Mouse (Mus musculus) cerebellum, postnatal 25 days (tissue): ENCODE results near the gene Ydjc.

ENCODE experiments used
- DNase-seq, 2 experiments: peaks; one replicate each; pipeline ENCODE4 v3.0.0; 2021; ENCODE audit warnings: mixed read lengths in 2 of 2

Gene Ydjc

DNA sequence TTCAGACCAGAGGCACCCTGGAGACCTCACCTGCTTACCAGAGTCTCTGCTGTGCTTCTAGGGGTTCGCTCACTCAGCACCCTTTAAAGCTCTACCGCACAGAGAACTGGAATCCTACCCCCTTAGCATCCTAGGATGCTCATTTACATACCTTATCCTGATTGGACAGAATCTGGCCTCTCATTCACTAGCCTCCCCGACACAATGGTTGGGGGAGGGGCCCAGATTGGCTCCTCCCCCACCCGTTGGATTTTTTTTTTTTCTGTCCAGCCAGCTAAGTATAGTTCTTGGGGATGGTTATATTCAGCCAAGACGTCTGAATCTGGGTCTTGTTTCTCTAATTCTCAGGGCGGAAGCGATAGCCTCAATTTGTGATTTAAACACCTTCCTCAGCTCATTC is at the start of gene Ydjc:
Gene Ydjc, plus strand, starts transcription at position 283 of the 400 bp plus-strand sequence.
- DNase-seq: no peak

DNA sequence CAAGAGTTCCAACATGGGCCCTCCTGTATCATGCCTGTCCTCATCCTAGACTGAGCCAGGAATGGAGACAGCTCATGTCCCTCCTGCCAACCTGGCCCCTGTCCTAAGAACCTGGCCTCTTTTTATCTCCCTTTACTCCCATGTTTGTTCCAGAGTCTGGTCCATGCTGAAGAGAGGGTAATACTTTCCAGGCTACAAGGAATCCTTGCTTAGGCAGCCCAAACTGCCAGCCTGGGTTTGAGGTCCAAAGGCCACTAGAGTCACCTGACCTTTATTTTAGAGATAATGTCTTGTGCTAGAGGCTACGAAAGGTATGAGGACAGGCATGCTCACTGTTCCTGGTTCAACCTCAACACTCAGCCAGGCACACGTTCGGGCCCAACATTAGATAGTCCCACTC is 47.5 kb upstream of the Ydjc start:
- DNase-seq: no peak

DNA sequence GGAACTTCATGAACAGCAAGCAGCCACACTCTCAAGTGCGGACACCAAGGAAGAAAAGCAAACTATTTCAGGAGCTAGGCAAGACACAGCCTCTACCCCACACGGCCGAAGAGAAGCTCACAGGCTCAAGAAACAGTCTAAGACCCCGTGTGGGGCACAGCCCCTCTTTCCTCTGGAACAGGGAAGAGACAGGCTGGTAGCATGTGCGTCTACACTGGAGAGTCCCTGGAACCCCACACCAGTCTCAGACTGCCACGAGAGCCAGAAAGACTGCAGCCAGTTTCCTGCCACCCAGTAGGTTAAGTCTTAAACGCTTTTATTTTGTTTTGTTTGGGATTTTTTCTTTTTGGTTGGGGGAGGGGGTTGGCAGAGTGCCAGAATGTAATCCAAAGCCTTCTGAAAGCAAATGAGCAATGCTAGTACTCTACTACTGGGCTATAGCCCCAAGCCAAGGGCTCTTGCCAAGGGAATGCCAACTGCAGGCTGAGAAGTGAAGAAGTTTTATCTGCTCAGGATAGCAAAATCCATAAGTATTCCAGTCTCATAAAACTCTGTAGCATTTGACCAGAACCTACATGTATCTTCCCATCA is 41.7 kb upstream of the Ydjc start:
- peak in 1 of 2 experiments; percentile 22 for DNase-seq

DNA sequence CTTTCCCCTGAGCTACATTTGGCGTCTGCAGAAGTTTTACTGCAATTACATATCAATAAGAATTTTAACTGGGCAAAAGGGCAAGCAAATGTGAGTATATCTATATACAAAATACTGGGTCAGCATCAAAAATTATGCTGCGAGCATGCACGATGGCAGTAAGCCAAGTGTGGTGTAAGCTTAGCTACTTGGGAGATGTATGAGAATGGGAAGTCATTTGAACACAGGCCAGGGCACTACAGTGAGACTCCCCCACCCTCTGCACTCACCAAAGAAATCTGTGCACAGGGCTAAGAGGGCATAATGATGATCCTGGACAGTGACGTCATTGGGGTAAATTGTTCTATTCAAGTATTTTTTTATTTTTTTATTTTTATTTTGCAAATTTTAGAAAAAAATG is 39.8 kb upstream of the Ydjc start:
- no peak for DNase-seq

DNA sequence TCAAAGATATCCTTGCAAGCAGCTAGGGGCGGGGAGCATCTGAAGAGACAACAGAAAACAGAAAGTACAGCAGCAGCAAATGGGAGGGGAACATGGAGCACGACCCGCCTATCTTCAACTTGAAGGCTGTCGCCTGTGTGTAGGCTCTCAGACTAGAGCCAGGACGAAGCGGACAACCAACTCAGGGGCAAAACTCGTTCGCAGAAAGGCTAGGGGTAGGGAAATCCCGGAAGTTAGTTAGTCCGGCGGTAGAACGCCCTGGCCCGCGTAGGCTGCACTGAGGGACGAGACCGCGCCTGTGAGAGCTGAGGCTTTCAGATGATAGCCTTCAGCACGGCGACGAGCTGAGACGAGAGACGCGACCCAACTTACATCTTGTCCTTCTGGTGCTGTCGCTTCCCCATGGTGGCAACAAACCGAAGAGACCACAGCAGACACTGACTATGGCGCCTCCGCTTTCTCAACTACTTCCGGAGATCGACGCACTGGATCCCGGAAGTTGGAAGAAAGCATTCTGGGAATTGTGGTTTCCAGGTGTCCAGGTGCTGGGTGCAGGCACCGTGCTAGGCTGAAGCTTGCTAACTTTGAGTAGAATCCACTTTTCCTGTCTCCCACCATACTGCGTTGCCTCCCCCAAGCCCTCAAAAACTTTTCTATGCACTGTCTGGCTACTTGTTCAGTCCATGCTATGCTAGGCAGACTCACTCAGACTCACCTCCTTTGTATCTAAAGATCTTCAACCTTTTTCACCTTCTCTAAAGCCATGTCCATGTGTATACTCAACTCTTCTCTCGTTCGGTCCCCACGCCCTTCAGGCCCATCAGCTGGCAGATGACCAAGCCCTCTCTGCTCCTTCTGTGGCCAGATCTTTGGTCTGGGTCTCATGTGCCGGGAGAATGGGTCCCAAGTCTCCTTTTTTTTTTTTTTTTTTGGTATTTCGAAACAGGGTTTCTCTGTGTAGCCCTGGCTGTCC is 33.4 kb upstream of the Ydjc start, which contains the start of gene Ppil2:
Gene Ppil2, minus strand, starts transcription at position 487 of the 973 bp plus-strand sequence.
- peak; percentile 72 to 78 for DNase-seq

DNA sequence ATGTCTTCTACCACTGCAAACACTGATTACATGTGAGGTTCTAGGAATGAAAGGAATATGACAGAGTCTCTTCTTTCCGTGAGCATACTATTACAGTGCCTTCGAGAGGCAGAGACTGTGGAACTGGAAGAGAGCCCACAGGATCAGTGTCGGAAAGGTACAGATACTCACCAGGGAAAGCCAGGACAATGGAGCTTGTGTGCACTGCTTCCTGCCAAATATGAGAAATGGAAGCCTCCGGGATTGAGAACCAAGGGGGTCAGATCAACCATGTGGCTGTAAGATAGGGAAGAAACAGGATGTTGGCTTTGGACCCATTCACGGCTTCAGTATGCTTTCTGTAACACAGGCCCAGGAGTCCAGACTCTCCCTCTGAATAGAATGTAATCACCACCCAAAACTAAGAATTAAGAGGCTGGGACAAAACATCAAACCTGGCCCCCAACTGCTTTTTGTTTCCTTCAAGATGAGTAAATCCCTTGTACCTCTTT is 27.1 kb upstream of the Ydjc start:
- DNase-seq: no peak

DNA sequence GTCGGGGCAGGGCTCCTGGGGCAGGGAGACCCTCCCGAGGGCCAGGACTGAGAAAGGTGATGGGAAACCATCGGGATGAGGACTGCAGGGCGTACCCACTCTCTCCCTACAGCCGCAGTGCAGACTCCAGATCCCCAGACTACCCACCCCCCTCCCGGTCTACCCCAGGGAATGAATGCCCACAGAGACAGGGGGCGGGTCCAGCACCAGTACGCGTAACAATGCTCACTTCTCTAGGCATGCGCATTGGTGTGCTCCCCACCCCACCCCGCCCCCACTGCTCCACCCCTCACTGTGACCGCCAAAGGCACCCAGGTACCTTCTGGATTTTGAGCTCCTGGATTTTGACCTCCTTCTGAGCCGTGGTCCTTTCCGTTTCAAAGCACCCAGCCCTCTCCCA is 22.9 kb upstream of the Ydjc start:
- no peak for DNase-seq

DNA sequence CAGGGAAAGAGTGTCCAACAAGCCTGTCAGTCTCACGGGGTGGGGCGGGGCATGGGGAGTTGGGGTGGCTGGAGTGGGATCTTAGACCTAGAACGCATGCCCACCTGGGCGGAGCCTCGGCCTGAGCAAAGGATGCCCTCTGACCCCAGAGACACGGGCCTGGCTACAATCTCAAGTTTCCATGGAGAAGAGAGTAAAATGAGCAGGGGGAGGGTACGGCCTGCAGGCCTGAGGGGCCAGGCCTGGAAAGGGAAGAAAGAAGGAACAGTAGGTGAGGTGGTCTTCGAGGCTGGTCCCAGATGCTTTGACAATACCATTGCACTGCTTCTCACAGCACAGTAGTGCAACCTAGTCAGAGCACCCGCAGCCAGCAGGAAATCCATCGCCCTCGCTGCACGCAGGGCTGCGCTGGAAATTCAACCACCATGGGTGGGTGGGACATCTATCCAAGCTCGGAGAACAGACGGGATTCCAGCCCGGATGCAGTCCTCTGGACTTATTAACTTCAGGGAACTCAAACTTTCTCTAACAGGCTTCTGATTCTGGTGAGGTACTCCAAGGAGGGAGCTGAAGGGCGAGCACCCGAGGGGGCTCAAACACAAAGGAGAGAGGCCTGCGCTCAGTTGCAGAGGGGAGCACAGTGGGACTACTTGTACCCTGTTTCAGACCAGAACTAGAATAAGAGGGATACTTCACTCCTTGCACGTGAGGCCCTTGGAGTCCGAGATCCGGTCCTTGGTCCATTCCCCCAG is 20.1 kb upstream of the Ydjc start:
- no peak for DNase-seq

DNA sequence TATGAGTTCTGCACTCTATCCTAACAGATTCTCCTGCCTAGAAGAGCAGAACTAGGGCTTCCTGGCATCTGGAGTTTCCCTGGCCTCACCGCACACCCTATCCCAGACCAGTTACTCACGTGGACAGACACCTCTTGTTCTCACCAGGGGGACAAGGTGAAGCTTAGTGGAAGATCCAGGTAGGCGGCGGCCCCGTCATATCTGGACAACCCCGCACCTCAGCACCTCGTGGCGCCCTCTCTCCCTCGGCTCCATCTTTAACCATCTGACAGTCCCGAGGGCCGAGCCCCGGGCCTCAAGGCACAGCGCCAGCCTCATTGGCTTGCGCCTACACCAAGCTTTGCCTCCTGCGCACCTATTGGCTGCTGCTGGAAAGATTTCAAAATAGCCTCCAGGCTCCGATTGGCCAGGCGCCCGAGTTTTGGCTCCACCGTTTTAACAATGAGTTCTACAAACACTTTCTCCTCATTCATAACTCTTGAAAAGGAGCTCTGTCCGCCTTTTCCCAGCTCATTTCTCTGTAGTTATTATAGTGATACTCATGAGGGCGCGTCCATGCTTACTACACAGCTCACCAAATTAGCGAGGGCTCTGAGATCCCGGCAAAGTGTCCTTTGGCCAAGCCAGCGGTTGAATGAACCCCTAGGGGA is 19.4 kb upstream of the Ydjc start, which contains the start of gene 2610318N02Rik:
Gene 2610318N02Rik, minus strand, starts transcription at position 297 of the 650 bp plus-strand sequence.
- peak; percentile 65 to 77 for DNase-seq

DNA sequence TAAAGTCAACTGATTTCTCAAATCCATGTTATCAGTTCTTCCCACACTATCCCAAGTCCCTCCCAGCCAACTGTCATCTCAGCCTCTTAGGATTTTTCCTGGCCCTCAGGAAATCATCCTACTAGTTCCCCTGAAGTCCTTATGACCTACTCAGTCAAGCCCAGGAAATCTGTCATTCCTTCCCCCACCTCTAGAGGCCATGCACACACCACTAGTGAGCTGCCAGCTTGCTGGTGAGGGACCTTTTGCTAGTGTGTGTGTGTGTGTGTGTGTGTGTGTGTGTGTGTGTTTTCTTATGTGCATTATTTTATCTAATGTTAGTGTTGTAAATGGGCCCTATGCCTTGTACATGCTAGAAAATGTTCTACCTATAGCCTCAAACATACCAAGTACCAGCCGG is 17.1 kb upstream of the Ydjc start:
- DNase-seq: peak in 1 of 2 experiments; percentile 64

DNA sequence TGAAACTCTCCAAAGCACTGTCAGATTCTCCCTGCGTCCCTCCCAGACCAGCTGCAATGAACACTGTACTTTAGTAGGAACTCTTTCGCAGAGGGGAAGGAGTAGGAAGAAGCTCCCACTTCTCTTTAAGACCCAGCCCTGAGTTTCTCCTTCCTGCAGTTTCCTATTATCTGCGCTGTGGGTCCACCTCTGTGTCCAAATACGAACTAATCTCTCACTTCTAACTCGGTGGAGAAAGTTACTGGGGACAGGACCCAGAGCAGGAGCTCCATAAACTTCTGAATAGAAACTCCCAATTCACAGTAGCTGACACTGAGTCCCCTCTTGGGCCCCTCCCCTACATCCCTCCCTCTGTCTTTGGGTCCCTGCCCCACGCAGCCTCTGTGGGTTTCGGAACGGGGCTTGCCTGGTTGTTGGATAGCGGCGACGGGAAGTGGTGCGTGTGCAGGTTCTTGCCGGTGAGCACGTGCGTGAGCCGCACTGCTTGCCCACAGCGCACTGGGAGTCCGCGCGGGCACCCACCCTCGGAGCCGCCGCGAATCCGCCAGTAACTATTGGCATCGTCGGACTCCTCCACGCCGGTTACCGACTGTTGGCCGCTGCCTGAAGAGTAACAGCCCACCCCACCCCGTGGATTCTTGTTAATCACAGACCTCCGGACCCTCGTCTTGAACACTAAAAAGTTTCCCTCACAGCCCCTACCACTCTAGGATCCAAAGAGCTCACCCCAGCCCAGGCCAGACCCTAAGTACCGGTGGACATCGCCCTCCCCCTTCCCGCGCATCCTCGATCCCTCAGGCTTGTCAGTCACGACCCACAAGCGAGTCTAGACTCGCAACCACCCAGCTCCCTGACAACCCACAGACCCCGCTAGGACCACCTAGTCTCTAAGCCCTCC is 13.0 kb upstream of the Ydjc start:
- DNase-seq: peak in 1 of 2 experiments; percentile 52

DNA sequence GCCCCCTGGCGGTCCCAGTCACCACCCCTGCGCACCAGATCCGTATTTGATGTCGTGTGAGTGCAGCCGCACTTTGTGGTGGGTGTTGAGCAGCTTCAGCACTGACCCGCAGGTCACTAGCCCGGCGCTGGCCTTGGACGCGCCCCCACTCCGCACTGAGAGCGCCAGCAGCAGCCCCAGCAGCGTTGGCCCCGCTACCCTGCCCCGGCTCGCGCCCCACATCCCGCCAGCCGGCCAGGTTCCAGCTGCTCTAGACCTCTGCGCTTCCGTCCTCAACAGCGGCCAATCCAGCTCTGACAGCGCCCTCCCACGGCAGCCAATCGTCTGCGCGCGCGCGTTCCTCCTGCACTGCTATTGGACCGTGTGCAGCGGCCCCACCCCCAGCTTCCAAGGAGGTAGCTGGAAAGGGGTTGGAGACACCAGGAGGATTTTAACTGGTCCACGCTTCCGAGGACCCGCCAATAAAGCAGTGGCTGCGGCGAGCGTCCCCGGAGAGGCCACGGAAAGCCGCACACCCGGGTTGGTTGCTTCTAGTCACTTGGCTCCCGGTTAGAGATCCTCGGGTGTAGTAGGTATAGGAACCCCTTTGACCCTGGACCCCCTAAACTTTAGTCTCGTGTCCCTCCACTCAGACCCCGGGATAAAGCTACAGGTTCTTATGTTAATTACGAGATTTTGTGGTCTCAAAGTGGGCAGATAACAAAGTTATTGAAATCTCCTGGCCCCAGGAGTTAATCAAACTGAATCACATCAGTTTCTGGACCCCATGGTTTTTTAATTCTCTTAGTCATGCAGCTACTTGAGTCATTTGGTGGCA is 12.1 kb upstream of the Ydjc start, which contains the start of gene Sdf2l1:
Gene Sdf2l1, minus strand, starts transcription at position 295 of the 817 bp plus-strand sequence.
- DNase-seq: peak; percentile 98 to 99

DNA sequence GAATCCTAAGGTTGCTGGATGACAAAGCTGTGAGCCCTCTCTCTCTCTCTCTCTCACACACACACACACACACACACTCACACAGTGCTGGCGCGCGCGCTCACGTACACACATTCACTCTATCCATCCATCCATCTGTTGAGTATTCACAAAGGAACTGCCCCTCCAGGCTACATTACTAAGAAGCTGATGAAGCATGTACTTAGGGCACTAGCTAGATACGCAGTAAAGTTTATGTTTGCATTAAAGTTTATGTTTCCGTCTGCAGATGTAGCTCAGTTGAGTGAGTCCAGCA is 11.6 kb upstream of the Ydjc start:
- no peak for DNase-seq

DNA sequence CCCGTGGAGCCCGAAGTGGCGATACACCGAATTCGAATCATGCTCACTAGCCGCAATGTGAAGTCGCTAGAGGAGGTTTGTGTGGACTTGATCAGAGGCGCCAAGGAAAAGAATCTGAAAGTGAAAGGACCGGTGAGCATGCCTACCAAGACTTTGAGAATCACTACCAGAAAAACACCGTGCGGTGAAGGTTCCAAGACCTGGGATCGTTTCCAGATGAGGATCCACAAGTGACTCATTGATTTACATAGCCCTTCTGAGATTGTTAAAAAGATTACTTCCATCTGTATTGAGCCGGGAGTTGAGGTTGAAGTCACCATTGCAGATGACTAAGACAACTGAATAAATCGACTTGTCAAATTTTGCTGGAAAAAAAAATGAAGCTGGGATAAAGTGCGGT is 7.1 kb upstream of the Ydjc start:
- no peak for DNase-seq

DNA sequence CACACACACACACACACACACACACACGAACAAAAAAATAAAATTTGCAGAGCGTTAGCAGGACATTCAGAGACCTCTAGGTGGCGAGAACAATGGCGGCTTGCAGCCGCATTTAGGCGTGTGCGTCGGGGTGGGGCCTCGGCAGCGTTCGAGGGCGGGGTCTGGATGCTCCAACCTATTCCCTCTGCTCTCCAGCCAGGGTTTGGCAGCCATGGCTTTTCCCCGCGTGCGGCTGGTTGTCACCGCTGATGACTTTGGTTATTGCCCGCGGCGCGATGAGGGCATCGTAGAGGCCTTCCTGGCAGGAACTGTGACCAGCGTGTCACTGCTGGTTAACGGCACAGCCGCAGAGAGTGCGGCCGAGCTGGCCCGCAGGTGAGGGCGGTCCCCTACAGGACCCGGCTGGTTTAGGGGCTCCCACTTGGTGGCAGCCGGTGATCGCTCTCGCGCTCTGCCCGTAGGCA is 2.4 kb downstream of the Ydjc start, which contains the start of gene Ccdc116:
Gene Ccdc116, minus strand, starts transcription at position 458 of the 464 bp plus-strand sequence.
- DNase-seq: peak; percentile 87 to 92

DNA sequence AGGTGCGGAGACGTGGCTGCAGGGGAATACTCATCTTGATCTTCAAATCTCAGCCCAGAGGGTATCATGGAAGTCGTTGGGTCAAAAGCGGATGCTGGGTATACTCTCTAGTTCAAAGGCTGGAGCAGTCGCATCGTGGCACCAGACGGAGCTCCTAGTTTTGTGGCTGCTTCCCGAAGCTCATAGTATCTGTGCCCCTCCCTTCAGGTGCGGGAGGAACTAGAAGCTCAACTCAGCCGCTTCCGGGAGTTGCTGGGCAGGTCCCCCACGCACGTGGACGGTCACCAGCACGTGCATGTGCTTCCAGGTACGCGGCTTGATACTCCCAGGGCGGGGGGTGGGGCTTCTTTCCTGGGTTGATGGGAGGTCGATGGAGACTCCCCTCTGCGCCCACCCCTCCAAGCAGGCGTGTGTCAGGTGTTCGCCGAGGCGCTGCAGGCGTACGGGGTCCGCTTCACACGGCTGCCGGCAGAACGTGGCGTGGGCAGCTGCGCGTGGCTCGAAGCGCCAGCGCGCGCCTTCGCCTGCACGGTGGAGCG is 3.0 kb downstream of the Ydjc start:
- DNase-seq: peak in 1 of 2 experiments; percentile 49

DNA sequence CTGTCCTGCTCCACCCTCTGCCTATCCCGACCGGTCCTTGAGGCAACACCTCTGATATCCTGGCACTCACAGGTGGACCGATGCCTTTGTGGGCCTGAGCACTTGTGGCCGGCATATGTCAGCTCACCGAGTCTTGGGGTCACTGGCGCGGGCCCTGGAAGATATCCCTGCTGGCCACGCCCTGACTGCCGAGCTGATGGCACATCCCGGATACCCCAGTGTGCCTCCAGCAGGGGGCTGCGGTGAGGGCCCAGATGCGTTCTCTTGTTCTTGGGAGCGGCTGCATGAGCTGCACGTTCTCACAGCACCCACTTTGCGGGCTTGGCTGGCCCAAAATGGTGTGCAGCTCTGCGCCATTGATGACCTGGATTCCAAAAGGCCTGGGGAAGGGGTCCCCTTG is 3.7 kb downstream of the Ydjc start:
- DNase-seq: peak in 1 of 2 experiments; percentile 31

DNA sequence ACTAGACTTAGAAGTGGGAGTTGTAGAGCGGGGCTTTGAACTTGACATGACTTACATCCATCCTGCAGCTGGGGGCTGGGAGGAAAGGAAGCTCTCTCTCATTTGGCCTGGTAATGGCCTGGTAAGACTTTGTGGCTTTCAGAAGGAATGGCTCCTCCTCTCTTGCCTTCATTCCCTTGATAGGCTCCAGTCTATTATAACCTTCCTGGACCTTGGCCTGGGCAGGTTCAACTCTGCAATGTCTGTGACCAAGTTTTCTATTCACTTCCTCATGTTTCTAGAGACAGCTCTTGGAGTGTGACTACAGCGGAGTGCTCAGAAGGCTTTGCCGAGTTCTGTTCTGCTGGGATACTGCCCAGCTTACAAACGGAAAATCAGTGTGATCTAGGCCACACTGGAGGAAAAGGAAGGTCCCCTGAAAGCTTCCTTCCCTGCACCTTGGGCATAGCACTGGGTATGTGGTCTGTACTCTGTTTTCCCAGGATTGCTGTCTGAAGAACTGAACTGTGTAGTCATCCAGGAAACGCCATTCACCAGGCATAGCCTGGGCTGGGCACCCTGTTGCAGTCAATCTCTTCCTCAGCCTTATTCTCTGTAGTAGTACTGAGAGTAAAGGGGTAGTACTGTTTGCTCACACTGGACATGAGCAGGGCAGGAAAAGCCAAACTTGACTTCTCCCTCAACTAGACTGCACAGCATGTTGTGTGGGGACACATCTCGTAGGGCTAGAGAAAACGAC is 6.3 kb downstream of the Ydjc start:
- no peak for DNase-seq

DNA sequence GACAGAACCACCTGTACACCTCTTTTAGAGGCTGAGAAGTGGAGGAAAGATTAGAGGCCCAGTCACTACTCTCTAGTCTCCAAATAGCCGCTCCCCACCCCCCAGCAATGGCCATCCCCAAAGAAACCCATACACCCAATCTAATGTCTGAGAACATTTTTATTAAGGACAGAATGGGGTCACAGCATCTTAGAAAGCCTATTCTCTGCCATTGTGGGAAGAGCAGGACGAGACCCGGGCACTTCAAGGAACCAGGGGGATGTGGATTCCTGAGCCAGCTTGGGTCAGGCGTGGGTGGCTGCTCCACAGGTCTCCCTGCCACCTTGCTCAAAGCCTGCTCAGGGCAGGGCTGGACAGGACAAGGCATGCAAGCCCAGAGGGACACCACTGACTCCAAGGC is 7.5 kb downstream of the Ydjc start:
- DNase-seq: no peak
